Mouse (Mus musculus): ENCODE results near the gene Cacna1c.

Gene Cacna1c

DNA sequence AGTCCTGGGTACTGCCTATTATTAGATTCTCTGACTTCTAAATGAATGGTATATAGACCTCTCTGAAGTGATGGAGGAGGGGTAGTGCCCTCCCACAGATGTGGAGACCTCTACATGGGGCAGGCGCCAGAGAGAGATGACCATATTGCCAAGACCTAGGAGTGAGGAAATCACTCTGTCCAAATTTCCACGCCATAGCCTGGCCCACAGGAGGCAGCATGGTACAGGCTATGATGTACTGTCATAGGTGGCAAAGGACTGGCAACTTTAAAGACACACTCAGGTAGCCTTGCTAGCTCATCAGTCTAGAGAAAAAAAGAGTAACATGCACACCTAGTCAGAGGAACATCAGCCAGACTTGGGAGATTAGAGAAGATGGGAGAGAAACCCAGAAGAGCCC is 347.6 kb downstream of the Cacna1c start:
- no peak for DNase-seq (ENCODE audit: low spot score)

DNA sequence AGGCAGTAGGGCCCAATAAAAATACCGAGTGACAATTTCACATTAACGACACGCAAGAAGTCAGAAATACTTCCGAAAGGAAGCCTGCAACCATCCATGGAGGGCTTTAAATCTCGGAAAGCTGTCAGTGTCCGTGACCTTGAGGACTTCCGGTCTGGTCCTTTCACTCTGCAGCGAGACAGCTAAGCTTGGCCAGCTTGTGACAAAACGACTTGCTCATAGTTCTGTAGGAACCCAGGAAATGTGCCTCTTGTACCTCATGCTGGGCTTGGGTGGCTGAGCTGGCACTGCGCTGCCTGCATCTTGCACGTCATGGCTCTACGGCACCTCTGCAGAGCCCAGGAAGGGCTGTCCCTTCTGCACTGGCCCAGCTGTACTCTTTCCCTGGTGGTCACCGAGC is 348.5 kb downstream of the Cacna1c start:
- no peak for DNase-seq (ENCODE audit: low spot score)

- DNase-seq (ENCODE audit: low spot score), result peak; percentile 27
These were observed 350.4 kb downstream of the Cacna1c start for GRCm38 (mm10) chr6:118845829-118846228.

DNA sequence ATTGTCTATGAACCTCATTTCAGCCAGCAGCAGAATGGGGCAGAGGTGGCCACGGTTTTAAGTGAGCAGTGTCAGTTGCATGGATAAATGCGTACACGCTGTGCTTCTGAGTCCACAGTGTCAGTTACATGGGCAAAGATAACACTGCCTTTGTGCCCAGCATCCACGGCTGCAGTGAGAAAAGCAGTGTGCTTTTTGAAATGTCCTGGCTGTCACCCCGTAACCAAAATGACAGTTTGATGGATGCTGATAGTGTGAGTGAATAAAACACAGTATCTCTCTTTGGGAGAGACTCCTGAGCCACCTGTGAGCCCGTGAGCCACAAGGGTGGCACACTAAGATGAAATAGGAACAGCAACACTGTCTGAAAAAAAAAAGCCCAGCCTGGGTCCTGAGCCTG is 351.0 kb downstream of the Cacna1c start:
- DNase-seq (ENCODE audit: low spot score), result no peak

- DNase-seq (ENCODE audit: low spot score), result no peak
These were observed 352.7 kb downstream of the Cacna1c start for GRCm38 (mm10) chr6:118843566-118843965.

GRCm38 (mm10) chr6:118841892-118842291 is 354.3 kb downstream of the Cacna1c start:
- DNase-seq (ENCODE audit: low spot score), result no peak

- peak; percentile 56 for DNase-seq (ENCODE audit: low spot score)
These were observed 357.0 kb downstream of the Cacna1c start for GRCm38 (mm10) chr6:118838919-118839915.

DNA sequence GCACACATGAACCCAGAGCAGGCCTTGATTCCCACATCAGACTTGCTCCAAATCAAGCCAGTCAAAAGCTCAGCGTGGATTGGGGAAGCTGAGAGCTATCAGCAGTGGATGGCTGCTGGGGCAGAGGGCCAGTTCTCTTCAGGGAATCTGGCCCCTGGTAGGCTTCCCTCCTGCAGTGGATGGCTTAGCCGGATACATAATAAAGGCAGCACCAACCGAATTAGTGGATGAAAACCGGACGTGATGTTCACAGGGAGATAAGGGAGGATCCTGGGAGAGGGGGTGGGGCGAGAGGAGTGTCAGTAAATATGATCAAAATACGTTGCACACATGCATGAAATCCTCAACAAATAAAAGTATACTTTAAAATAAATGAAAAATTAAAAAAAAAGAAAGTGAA is 359.5 kb downstream of the Cacna1c start:
- DNase-seq (ENCODE audit: low spot score), result no peak

GRCm38 (mm10) chr6:118834046-118834445 is 362.2 kb downstream of the Cacna1c start:
- no peak for DNase-seq (ENCODE audit: low spot score)

DNA sequence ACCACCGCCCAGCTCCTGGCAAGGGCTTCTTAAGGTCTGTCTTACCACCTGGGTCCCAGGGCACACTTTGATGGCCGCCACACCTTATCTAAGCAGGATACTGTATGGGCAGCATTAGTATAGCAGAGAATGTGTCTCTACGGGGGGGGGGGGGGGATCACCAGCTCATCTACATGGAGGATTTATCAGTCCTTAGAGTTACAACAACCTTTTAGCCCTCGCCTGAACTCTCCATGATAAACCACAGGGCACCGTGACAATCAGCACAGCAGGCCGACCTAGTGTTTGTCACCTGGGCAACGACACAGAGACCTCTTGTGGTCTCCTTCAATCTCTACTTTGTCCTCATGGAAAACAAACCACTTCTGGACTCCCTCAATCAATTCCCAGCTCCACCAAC is 363.2 kb downstream of the Cacna1c start:
- DNase-seq (ENCODE audit: low spot score), result no peak

DNA sequence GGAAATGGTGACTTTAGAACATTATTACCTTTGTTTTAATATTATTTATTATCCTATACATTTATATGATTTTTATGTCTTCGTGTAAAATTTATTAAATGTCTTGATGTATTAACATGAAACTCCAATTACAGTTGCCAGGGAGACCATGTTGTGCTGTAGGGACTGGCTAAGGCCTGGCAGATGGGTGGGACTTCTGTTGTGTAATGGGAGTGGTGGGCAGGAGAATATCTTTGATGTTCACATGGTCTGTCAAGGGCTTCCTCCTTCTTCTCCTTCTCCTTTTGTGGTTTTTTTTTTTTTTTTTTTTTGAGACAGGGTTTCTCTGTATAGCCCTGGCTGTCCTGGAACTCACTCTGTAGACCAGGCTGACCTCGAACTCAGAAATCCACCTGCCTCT is 363.6 kb downstream of the Cacna1c start:
- DNase-seq (ENCODE audit: low spot score), result no peak

DNA sequence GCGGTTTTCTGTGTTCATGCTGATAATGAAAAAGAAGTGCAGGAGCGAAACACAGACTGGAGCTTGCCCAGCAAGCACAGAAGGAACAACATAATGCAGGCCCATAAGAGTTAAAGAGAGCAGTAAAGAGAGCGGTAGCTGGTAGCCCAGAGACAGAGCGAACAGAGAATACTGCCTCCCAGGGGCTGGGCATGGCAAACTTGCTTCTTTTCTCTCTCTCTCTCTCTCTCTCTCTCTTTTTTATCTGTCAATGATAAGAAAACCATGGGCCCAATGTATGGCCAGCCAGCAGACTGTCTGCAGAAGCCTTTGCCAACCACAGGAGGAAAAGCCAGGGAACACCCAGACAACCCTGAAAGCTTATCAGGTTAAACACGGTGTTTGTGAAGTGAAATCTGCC is 365.4 kb downstream of the Cacna1c start:
- DNase-seq (ENCODE audit: low spot score), result no peak

GRCm38 (mm10) chr6:118828187-118828586 is 368.0 kb downstream of the Cacna1c start:
- DNase-seq (ENCODE audit: low spot score), result no peak

DNA sequence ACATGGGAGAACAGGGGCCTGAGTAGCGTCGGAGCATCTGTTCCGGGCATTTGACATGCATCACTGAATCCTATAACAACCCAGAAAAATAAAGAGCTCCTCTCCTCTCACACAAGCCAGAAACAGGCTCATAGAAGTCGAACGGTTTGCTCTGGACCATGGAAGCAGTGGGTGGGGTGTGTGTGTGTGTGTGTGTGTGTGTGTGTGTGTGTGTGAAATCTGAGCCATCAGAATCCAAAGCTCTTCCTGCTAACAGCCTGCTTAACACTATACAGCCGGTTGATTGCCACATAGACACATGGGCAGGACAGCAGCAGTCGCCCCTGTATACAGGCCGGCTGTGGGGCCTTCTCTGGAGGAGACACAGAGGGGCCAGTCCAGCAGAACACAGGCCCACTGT is 368.7 kb downstream of the Cacna1c start:
- peak; percentile 26 for DNase-seq (ENCODE audit: low spot score)

- no peak for DNase-seq (ENCODE audit: low spot score)
These were observed 370.8 kb downstream of the Cacna1c start for GRCm38 (mm10) chr6:118825400-118825871.

DNA sequence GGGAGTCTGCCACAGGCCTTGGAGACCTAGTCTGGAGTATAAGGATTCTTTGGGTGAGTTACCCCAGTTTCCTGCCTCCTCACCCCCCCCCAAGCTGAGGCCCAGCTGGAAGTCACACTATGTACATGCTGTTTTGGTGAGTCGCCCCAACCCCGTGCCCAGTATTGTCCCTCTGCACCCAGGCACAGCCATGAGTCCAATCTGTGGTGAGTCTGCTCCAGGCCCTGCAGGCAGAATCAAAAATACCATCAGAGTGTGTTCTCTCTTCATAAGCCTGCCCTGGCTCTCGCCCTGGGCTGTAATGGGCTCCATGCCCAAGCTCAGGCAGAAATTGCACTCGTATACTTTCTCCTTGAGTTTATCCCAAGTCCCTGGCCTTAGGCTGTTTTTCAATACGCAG is 374.7 kb downstream of the Cacna1c start:
- DNase-seq (ENCODE audit: low spot score), result no peak

DNA sequence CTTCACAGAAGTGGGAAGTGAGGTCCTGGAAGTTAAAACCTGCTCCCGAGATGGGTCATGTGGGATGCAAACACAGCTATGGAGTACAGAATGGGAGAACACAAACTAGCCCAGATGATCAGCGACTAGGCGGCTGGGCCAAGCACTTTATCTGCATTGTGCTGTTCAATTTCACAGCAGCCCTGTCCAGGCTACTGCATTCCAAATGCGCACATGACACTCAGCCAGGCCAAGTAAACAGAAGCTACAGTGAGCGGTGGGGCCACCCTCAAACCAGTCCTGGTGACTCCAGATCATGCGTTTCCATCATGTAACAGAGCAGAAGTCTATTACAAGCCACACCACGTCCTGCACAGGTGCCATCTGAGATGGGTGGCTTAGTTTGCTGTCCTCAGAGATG is 376.6 kb downstream of the Cacna1c start:
- DNase-seq (ENCODE audit: low spot score), result no peak

DNA sequence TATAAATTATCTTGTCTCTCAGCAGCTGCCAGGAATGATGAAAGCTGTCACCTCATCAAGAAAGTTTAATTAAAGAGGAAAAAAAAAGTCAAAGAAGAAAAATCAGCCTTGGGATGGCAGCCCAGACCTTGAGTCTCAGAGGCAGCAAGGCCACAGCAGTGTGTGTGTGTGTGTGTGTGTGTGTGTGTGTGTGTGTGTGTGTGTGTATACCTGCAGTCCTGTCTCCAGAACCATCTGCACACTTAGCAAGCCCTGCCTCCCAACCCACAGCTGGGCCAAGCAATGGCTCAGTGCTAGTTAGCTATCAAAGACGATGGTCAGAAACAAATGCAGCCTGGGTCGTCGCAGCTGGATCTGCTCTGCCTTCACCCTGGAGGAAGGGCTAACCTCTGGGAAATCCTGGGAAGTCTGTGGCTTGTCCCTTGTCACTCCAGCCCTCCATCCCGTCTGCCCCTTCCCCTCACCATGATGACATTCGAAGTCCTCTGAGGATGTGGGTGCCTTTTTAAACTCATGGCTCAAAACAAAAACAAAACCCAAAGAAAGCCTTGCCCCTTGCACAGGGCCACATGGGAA is 378.2 kb downstream of the Cacna1c start:
- no peak for DNase-seq (ENCODE audit: low spot score)

DNA sequence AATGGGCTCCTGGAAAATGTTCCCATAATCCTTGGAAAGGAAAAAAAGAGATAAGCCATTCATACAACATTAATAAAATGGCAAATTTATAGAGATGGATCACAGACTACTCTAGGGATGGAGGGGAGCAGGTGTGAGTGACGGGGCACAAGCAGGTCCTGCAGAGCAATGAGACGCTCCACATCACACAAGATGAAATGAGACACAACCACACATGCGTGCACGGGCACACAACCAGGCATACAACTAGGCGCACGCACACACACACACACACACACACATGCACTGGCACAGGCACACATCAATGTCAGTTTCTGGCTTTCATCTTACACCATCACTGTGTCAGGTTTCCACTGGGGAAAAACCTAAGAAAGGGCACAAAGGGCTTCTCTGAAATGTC is 380.0 kb downstream of the Cacna1c start:
- no peak for DNase-seq (ENCODE audit: low spot score)

DNA sequence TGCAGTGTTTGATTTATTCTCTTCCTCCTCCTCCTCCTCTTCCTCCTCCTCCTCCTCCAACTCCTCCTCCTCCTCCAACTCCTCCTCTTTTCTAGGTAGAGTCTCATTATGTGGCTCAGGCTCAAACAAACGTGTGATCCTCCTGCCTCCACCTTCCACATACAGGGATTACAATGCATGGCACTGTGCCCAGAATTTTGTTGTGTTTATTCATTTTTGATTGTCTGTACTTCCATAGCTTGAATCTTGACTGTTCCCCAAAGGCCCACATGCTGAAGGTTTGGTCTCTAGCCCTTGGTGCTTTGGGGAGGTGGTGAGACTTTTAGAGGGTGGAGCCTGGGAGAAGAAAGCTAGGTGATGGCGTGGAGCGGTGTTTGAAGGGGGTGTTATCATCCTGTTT is 383.7 kb downstream of the Cacna1c start:
- no peak for DNase-seq (ENCODE audit: low spot score)

GRCm38 (mm10) chr6:118812007-118812406 is 384.2 kb downstream of the Cacna1c start:
- no peak for DNase-seq (ENCODE audit: low spot score)

- DNase-seq (ENCODE audit: low spot score), result no peak
These were observed 385.4 kb downstream of the Cacna1c start for GRCm38 (mm10) chr6:118810834-118811233.

DNA sequence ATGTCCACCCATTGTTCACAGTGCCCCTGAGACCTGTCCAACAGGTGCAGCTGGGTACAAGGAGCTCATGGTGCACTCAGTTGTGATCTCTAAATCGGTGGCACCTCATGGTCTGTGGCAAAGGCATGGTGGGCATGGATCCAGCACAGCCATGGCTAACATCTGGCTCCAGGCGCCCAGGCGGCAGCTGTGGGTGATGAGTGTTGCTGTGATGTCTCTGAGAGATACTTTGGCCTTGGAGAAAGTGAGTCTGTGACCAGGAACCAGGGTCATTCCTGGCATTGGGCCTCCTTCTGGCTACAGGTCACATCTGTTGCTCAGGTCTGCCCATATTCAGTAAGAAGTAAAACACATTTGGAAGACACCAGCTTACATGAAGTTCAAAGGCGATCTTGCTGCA is 391.1 kb downstream of the Cacna1c start:
- DNase-seq (ENCODE audit: low spot score), result no peak
